Mouse (Mus musculus) lung, postnatal 36 days (tissue): ENCODE data around the gene Btbd35f17.
"Not testable (repeated sequence)": the region's sequence is repeated elsewhere in the genome, so short reads cannot be mapped to it uniquely, and the experiment has no call there.

Experiments
- DNase-seq: peaks from one replicate; pipeline ENCODE4 v3.0.0; 2022; ENCODE audit warnings: mixed read lengths

Gene Btbd35f17

GRCm38 (mm10) chrX:4370336-4370735 lies at the start of gene Btbd35f17:
Gene Btbd35f17, plus strand, starts transcription at chrX:4370636.
- not testable (repeated sequence) for DNase-seq
